Mouse (Mus musculus): Measurements from ENCODE around the gene Cdk5r2. TPM values are rescaled to one million over a fixed set of nuclear protein-coding genes. Genes with fewer than 3 reads are reported as not detected.
A peak's percentile ranks its signal among the peaks of the same experiment; 100 is the strongest.
"Not testable (repeated sequence)": the region's sequence is repeated elsewhere in the genome, so short reads cannot be mapped to it uniquely, and the experiment has no call there.

Gene Cdk5r2
- polyA plus RNA-seq, 1 experiment from 2014 or later, result 1.2 TPM

GRCm38 (mm10) chr1:74815965-74816364 is 38.8 kb upstream of the Cdk5r2 start:
- not testable (repeated sequence) for H3K36me3 ChIP-seq (ENCODE audit: control insufficient read depth, insufficient read depth, low read length); H3K9ac ChIP-seq (ENCODE audit: low read length); H3K4me2 ChIP-seq (ENCODE audit: low read depth, low read length, severe bottlenecking); H3K27ac ChIP-seq (ENCODE audit: low read depth, low read length); H3K4me3 ChIP-seq (ENCODE audit: low read depth, low read length); ATAC-seq (replicated peaks; ENCODE audit: low FRiP score); DNase-seq (ENCODE audit: low spot score); H3K4me1 ChIP-seq (replicated peaks; ENCODE audit: control insufficient read depth, insufficient read depth, low read length); H3K9me3 ChIP-seq (ENCODE audit: control insufficient read depth, low read length); H3K27me3 ChIP-seq (ENCODE audit: control insufficient read depth, insufficient read depth, low read length)
- 91% methylated on average over 6 of the region's 6 CpGs for WGBS

- H3K36me3 ChIP-seq (ENCODE audit: control insufficient read depth, insufficient read depth, low read length), result no peaks in the 10 kb centered on the region
- peak overlapping the region; percentile 52 for H3K4me3 ChIP-seq (ENCODE audit: low read depth, low read length)
- peak overlapping the region; percentile 62 for H3K27ac ChIP-seq (ENCODE audit: low read depth, low read length)
- peak overlapping the region; percentile 61 for H3K4me2 ChIP-seq (ENCODE audit: low read depth, low read length, severe bottlenecking)
- peak overlapping the region; percentile 84 for H3K9ac ChIP-seq (ENCODE audit: low read length)
- no peaks in the 10 kb centered on the region for H3K9me3 ChIP-seq (ENCODE audit: control insufficient read depth, low read length)
- no peaks in the 10 kb centered on the region for H3K27me3 ChIP-seq (ENCODE audit: control insufficient read depth, insufficient read depth, low read length)
- H3K4me1 ChIP-seq (replicated peaks; ENCODE audit: control insufficient read depth, insufficient read depth, low read length), result no peaks in the 10 kb centered on the region
- ATAC-seq (replicated peaks; ENCODE audit: low FRiP score) (peak; percentile 88), DNase-seq (ENCODE audit: low spot score) (peak; percentile 95)
- WGBS, result 7% methylated on average over 38 of the region's 38 CpGs
Observed at GRCm38 (mm10) chr1:74816612-74817199, 38.0 kb upstream of the Cdk5r2 start.

GRCm38 (mm10) chr1:74817219-74817618 is 37.5 kb upstream of the Cdk5r2 start:
- H3K9me3 ChIP-seq (ENCODE audit: control insufficient read depth, low read length), result no peaks in the 10 kb centered on the region
- no peaks in the 10 kb centered on the region for H3K4me1 ChIP-seq (replicated peaks; ENCODE audit: control insufficient read depth, insufficient read depth, low read length)
- no peak for DNase-seq (ENCODE audit: low spot score)
- H3K27me3 ChIP-seq (ENCODE audit: control insufficient read depth, insufficient read depth, low read length), result no peaks in the 10 kb centered on the region
- H3K36me3 ChIP-seq (ENCODE audit: control insufficient read depth, insufficient read depth, low read length), result no peaks in the 10 kb centered on the region
- H3K27ac ChIP-seq (ENCODE audit: low read depth, low read length), result peak overlapping the region; percentile 62
- H3K4me3 ChIP-seq (ENCODE audit: low read depth, low read length), result peak overlapping the region; percentile 52
- WGBS, result 14% methylated on average over 14 of the region's 14 CpGs
- H3K4me2 ChIP-seq (ENCODE audit: low read depth, low read length, severe bottlenecking), result peak overlapping the region; percentile 61
- no peak for ATAC-seq (replicated peaks; ENCODE audit: low FRiP score)
- peak overlapping the region; percentile 84 for H3K9ac ChIP-seq (ENCODE audit: low read length)

- Histone ChIP-seq H3K9ac (ENCODE audit: low read length) (no peak overlapping the region), H3K4me1 (replicated peaks; ENCODE audit: control insufficient read depth, insufficient read depth, low read length) (no peaks in the 10 kb centered on the region), H3K4me2 (ENCODE audit: low read depth, low read length, severe bottlenecking) (no peak overlapping the region), H3K4me3 (ENCODE audit: low read depth, low read length) (no peak overlapping the region), H3K27me3 (ENCODE audit: control insufficient read depth, insufficient read depth, low read length) (no peaks in the 10 kb centered on the region), H3K36me3 (ENCODE audit: control insufficient read depth, insufficient read depth, low read length) (no peaks in the 10 kb centered on the region), H3K9me3 (ENCODE audit: control insufficient read depth, low read length) (no peaks in the 10 kb centered on the region), H3K27ac (ENCODE audit: low read depth, low read length) (no peak overlapping the region)
- DNase-seq (ENCODE audit: low spot score) (no peak), ATAC-seq (replicated peaks; ENCODE audit: low FRiP score) (no peak)
- WGBS, result 78% methylated on average over 1 of the region's 1 CpGs
Observed at GRCm38 (mm10) chr1:74818509-74818908, 36.2 kb upstream of the Cdk5r2 start.

- not testable (repeated sequence) for H3K27me3 ChIP-seq (ENCODE audit: control insufficient read depth, insufficient read depth, low read length); H3K4me1 ChIP-seq (replicated peaks; ENCODE audit: control insufficient read depth, insufficient read depth, low read length); DNase-seq (ENCODE audit: low spot score); H3K36me3 ChIP-seq (ENCODE audit: control insufficient read depth, insufficient read depth, low read length); H3K27ac ChIP-seq (ENCODE audit: low read depth, low read length); H3K4me3 ChIP-seq (ENCODE audit: low read depth, low read length); H3K4me2 ChIP-seq (ENCODE audit: low read depth, low read length, severe bottlenecking); H3K9me3 ChIP-seq (ENCODE audit: control insufficient read depth, low read length); H3K9ac ChIP-seq (ENCODE audit: low read length); ATAC-seq (replicated peaks; ENCODE audit: low FRiP score)
- 98% methylated on average over 4 of the region's 4 CpGs for WGBS
Observed at GRCm38 (mm10) chr1:74823598-74823997, 31.1 kb upstream of the Cdk5r2 start.

- DNase-seq (ENCODE audit: low spot score), result peak; percentile 68
- H3K4me1 ChIP-seq (replicated peaks; ENCODE audit: control insufficient read depth, insufficient read depth, low read length), result peaks cover 7% of the 10 kb centered on the region
- no peak overlapping the region for H3K4me3 ChIP-seq (ENCODE audit: low read depth, low read length)
- H3K4me2 ChIP-seq (ENCODE audit: low read depth, low read length, severe bottlenecking), result 0 out of 2 replicates have a peak overlapping the region, but pooled peaks have one; percentile 6
- peak overlapping the region; percentile 62 for H3K27ac ChIP-seq (ENCODE audit: low read depth, low read length)
- WGBS, result 12% methylated on average over 14 of the region's 14 CpGs
- peak; percentile 42; the same call in 1 of the 2 replicates for ATAC-seq (replicated peaks; ENCODE audit: low FRiP score)
- no peaks in the 10 kb centered on the region for H3K36me3 ChIP-seq (ENCODE audit: control insufficient read depth, insufficient read depth, low read length)
- H3K9me3 ChIP-seq (ENCODE audit: control insufficient read depth, low read length), result no peaks in the 10 kb centered on the region
- no peaks in the 10 kb centered on the region for H3K27me3 ChIP-seq (ENCODE audit: control insufficient read depth, insufficient read depth, low read length)
- H3K9ac ChIP-seq (ENCODE audit: low read length), result peak overlapping the region; percentile 2; the same call in 1 of the 2 replicates
Observed at GRCm38 (mm10) chr1:74824518-74825302, 30.0 kb upstream of the Cdk5r2 start.

- Histone ChIP-seq H3K9ac (ENCODE audit: low read length) (no peak overlapping the region), H3K4me1 (replicated peaks; ENCODE audit: control insufficient read depth, insufficient read depth, low read length) (peaks cover 2% of the 10 kb centered on the region), H3K36me3 (ENCODE audit: control insufficient read depth, insufficient read depth, low read length) (no peaks in the 10 kb centered on the region), H3K4me3 (ENCODE audit: low read depth, low read length) (no peak overlapping the region), H3K4me2 (ENCODE audit: low read depth, low read length, severe bottlenecking) (no peak overlapping the region), H3K9me3 (ENCODE audit: control insufficient read depth, low read length) (no peaks in the 10 kb centered on the region), H3K27me3 (ENCODE audit: control insufficient read depth, insufficient read depth, low read length) (no peaks in the 10 kb centered on the region), H3K27ac (ENCODE audit: low read depth, low read length) (no peak overlapping the region)
- 82% methylated on average over 9 of the region's 9 CpGs for WGBS
- DNase-seq (ENCODE audit: low spot score), result no peak
- no peak for ATAC-seq (replicated peaks; ENCODE audit: low FRiP score)
Observed at GRCm38 (mm10) chr1:74830061-74830460, 24.7 kb upstream of the Cdk5r2 start.

GRCm38 (mm10) chr1:74833255-74833654 is 21.5 kb upstream of the Cdk5r2 start:
- no peaks in the 10 kb centered on the region for H3K4me1 ChIP-seq (replicated peaks; ENCODE audit: control insufficient read depth, insufficient read depth, low read length)
- no peaks in the 10 kb centered on the region for H3K9me3 ChIP-seq (ENCODE audit: control insufficient read depth, low read length)
- no peak for ATAC-seq (replicated peaks; ENCODE audit: low FRiP score)
- no peak overlapping the region for H3K4me3 ChIP-seq (ENCODE audit: low read depth, low read length)
- H3K27ac ChIP-seq (ENCODE audit: low read depth, low read length), result no peak overlapping the region
- H3K36me3 ChIP-seq (ENCODE audit: control insufficient read depth, insufficient read depth, low read length), result no peaks in the 10 kb centered on the region
- no peaks in the 10 kb centered on the region for H3K27me3 ChIP-seq (ENCODE audit: control insufficient read depth, insufficient read depth, low read length)
- DNase-seq (ENCODE audit: low spot score), result no peak
- H3K9ac ChIP-seq (ENCODE audit: low read length), result no peak overlapping the region
- no peak overlapping the region for H3K4me2 ChIP-seq (ENCODE audit: low read depth, low read length, severe bottlenecking)
- 82% methylated on average over 3 of the region's 3 CpGs for WGBS
